Mouse (Mus musculus) hindbrain, embryonic 12.5 days (tissue): Measurements from ENCODE around the gene Gigyf2. TPM values are rescaled to one million over a fixed set of nuclear protein-coding genes. Genes with fewer than 3 reads are reported as not detected.

ENCODE experiments used
- ATAC-seq: fragments of 200-750 bp; cut with Nextera tagmentation; 2 replicates; pipeline ENCODE4 v1.8.0; 2017; ENCODE audit warnings: moderate TSS enrichment; ENCODE audit not compliant: low FRiP score
- H3K27ac ChIP-seq: fragments of 300-500 bp; sonication (generic); 2 replicates; pipeline ENCODE4 v1.5.1; 2016; ENCODE audit warnings: mild to moderate bottlenecking
- H3K27me3 ChIP-seq: fragments of 300-500 bp; sonication (generic); 2 replicates; pipeline ENCODE4 v1.6.1; 2016; ENCODE audit warnings: mild to moderate bottlenecking
- H3K36me3 ChIP-seq: fragments of 300-500 bp; sonication (generic); 2 replicates; pipeline ENCODE4 v1.6.1; 2016; ENCODE audit warnings: mild to moderate bottlenecking
- H3K4me1 ChIP-seq: fragments of 300-500 bp; sonication (generic); 2 replicates; pipeline ENCODE4 v1.6.1; 2016
- H3K4me2 ChIP-seq: fragments of 300-500 bp; sonication (generic); replicated peaks from 2 replicates; pipeline ENCODE4 v1.6.1; 2016; ENCODE audit warnings: mild to moderate bottlenecking
- H3K4me3 ChIP-seq: fragments of 300-500 bp; sonication (generic); 2 replicates; pipeline ENCODE4 v1.5.1; 2016; ENCODE audit warnings: mild to moderate bottlenecking
- H3K9ac ChIP-seq: fragments of 300-500 bp; sonication (generic); 2 replicates; pipeline ENCODE4 v1.6.1; 2016; ENCODE audit warnings: mild to moderate bottlenecking, moderate library complexity
- H3K9me3 ChIP-seq: fragments of 300-500 bp; sonication (generic); replicated peaks from 2 replicates; pipeline ENCODE4 v1.6.1; 2016; ENCODE audit warnings: mild to moderate bottlenecking
- WGBS: fragments of 180-500 bp; shearing (Covaris S2); methylation state at CpG from one replicate; pipeline ENCODE4 v1.1.7; 2016; 5-methylcytosine and 5-hydroxymethylcytosine counted together
- polyA plus RNA-seq: library from polyadenylated mRNA; unstranded; fragments of >200 nt; fragmentation: Nextera tagmentation; extraction: Ambion mirVana; gene quantifications from 2 replicates; pipeline ENCODE4 v1.2.1, GENCODE M21; 2016

Gene Gigyf2
- polyA plus RNA-seq, 1 experiment from 2014 or later: 66.4 TPM

- Histone ChIP-seq H3K4me2 (no peak overlapping the region), H3K9me3 (no peaks in the 10 kb centered on the region), H3K9ac (no peak overlapping the region), H3K27me3 (no peaks in the 10 kb centered on the region), H3K27ac (no peak overlapping the region), H3K4me3 (no peak overlapping the region), H3K4me1 (no peaks in the 10 kb centered on the region), H3K36me3 (no peaks in the 10 kb centered on the region)
- 71% methylated on average over 14 of the region's 14 CpGs for WGBS
- ATAC-seq: no peak
Observed at GRCm38 (mm10) chr1:87300360-87301286, 26.2 kb upstream of the Gigyf2 start.

- Histone ChIP-seq H3K4me3 (no peak overlapping the region), H3K4me1 (no peaks in the 10 kb centered on the region), H3K9ac (no peak overlapping the region), H3K4me2 (no peak overlapping the region), H3K36me3 (no peaks in the 10 kb centered on the region), H3K27ac (no peak overlapping the region), H3K9me3 (no peaks in the 10 kb centered on the region), H3K27me3 (no peaks in the 10 kb centered on the region)
- WGBS: 95% methylated on average over 2 of the region's 2 CpGs
- no peak for ATAC-seq
Observed at GRCm38 (mm10) chr1:87301971-87302370, 24.8 kb upstream of the Gigyf2 start.

DNA sequence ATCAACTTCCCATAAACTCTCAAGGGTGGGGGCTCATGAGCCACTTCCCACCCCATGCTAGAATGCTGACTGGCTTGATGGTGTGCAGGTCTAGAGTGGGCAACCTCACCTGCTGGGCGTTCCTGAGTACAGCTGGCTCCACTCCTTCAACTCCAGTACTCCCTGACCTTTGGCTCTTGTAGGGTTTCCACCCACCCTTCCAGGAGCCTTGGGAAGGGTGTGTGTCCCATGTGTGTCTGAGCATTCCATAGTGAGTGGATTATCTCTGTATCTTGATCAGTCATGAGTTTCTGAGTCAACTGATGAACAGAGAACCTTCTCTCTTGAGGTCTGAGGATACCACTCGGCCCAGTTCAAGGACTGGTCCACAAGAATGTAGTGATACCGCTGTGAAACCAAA is 17.8 kb upstream of the Gigyf2 start:
- no peaks in the 10 kb centered on the region for H3K36me3 ChIP-seq
- ATAC-seq: no peak
- H3K9ac ChIP-seq: no peak overlapping the region
- WGBS: 90% methylated on average over 3 of the region's 3 CpGs
- H3K27ac ChIP-seq: no peak overlapping the region
- no peaks in the 10 kb centered on the region for H3K27me3 ChIP-seq
- no peak overlapping the region for H3K4me3 ChIP-seq
- no peaks in the 10 kb centered on the region for H3K9me3 ChIP-seq
- no peak overlapping the region for H3K4me2 ChIP-seq
- no peaks in the 10 kb centered on the region for H3K4me1 ChIP-seq

DNA sequence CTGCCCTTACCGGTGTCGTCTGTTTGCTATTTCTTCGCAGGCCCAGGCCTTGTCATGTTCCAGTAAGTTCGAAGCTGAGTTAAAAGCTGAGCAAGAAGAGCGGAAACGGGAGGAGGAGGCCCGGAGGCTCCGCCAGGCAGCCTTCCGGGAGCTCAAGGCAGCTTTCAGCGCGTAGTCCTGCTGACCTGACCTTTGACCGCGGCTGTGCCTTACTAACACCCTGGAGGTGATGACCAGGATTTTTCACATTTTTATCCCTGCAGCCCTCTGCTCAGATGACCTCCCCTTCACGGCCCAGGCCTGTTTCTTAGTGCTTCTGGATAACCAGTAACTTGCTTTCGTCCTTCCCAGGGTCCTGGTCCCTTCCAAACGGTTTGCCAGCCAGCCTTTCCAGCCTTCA is 17.2 kb upstream of the Gigyf2 start:
- WGBS: 68% methylated on average over 16 of the region's 16 CpGs
- no peak overlapping the region for H3K4me3 ChIP-seq
- no peaks in the 10 kb centered on the region for H3K36me3 ChIP-seq
- H3K9me3 ChIP-seq: no peaks in the 10 kb centered on the region
- no peak for ATAC-seq
- no peak overlapping the region for H3K27ac ChIP-seq
- H3K9ac ChIP-seq: no peak overlapping the region
- no peaks in the 10 kb centered on the region for H3K27me3 ChIP-seq
- no peak overlapping the region for H3K4me2 ChIP-seq
- no peaks in the 10 kb centered on the region for H3K4me1 ChIP-seq

GRCm38 (mm10) chr1:87312681-87313080 is 14.1 kb upstream of the Gigyf2 start:
- Histone ChIP-seq H3K9ac (no peak overlapping the region), H3K4me3 (no peak overlapping the region), H3K4me2 (no peak overlapping the region), H3K27ac (no peak overlapping the region), H3K27me3 (no peaks in the 10 kb centered on the region), H3K36me3 (no peaks in the 10 kb centered on the region), H3K4me1 (no peaks in the 10 kb centered on the region), H3K9me3 (no peaks in the 10 kb centered on the region)
- WGBS: 86% methylated on average over 2 of the region's 2 CpGs
- no peak for ATAC-seq

DNA sequence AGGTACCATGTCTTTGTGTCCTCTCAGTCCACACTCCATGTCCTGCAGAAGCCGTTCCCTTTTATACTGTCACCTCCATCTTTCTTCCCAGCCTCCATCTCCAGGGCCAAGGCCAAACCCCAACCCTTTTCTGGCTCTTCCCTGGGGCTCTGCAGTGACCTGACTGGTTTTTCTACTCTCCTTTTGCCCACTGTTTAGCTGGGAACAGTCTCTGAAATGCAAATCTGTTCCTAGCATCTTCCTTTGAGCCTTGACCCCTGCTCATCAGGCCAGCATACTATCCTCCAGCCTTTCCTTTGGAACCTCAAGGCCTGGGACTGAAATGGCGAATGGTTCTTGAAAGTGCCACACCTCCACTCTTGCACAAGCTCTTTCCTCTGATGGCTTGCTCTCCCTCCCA is 13.7 kb upstream of the Gigyf2 start:
- Histone ChIP-seq H3K4me1 (no peaks in the 10 kb centered on the region), H3K36me3 (no peaks in the 10 kb centered on the region), H3K27ac (no peak overlapping the region), H3K4me2 (no peak overlapping the region), H3K4me3 (no peak overlapping the region), H3K9ac (no peak overlapping the region), H3K9me3 (no peaks in the 10 kb centered on the region), H3K27me3 (no peaks in the 10 kb centered on the region)
- WGBS: 91% methylated on average over 2 of the region's 2 CpGs
- ATAC-seq: no peak

GRCm38 (mm10) chr1:87313843-87314570 is 12.8 kb upstream of the Gigyf2 start:
- no peak overlapping the region for H3K27ac ChIP-seq
- no peak overlapping the region for H3K4me3 ChIP-seq
- no peaks in the 10 kb centered on the region for H3K36me3 ChIP-seq
- no peak for ATAC-seq
- no peak overlapping the region for H3K4me2 ChIP-seq
- no peaks in the 10 kb centered on the region for H3K4me1 ChIP-seq
- no peaks in the 10 kb centered on the region for H3K27me3 ChIP-seq
- 84% methylated on average over 8 of the region's 8 CpGs for WGBS
- no peaks in the 10 kb centered on the region for H3K9me3 ChIP-seq
- H3K9ac ChIP-seq: no peak overlapping the region

DNA sequence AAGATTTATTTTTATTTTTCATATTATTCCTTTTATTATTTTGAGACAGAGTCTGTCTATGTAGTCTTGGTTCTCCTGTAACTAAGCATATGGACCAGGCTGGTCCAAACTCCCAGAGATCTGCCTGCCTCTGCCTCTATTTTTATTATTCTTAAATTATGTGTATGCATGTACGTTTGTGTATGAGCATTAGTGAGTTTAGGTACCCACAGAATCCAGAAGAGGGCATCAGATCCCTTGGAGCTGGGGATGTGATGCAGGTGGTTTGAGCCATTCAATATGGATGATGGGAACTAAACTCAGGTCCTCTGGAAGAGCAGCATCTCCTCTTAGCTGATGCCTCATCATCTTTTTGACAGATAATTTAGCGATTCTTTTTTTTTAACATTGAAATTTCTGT is 11.4 kb upstream of the Gigyf2 start:
- Histone ChIP-seq H3K27ac (no peak overlapping the region), H3K36me3 (no peaks in the 10 kb centered on the region), H3K9me3 (peaks cover 11% of the 10 kb centered on the region), H3K4me2 (no peak overlapping the region), H3K9ac (no peak overlapping the region), H3K4me3 (no peak overlapping the region), H3K27me3 (no peaks in the 10 kb centered on the region), H3K4me1 (no peaks in the 10 kb centered on the region)
- ATAC-seq: no peak
- WGBS: 87% methylated on average over 2 of the region's 2 CpGs

- Histone ChIP-seq H3K4me3 (no peak overlapping the region), H3K4me1 (no peaks in the 10 kb centered on the region), H3K36me3 (no peaks in the 10 kb centered on the region), H3K27ac (no peak overlapping the region), H3K27me3 (no peaks in the 10 kb centered on the region), H3K9me3 (peaks cover 14% of the 10 kb centered on the region), H3K9ac (no peak overlapping the region), H3K4me2 (no peak overlapping the region)
- ATAC-seq: no peak
- 74% methylated on average over 2 of the region's 2 CpGs for WGBS
Observed at GRCm38 (mm10) chr1:87315894-87316293, 10.9 kb upstream of the Gigyf2 start.

DNA sequence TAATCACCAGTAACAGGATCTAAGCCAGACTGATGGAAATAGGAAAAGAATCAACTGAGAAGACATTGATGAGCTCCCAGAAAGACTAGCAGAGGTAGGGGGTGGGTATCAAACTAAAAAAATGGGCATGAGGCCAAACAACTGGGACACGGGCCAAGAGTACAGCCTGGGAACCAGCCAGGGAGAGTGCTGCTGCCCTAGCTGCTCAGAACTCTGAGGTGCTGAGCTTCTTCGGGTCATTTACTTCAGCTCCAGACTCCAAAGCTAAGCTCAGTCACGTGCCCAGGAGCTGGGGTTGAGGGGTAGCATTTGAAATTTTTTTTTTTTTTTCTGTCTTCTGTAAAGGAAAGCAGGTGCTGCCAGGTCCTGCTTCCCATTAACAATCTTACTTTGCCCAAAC is 10.1 kb upstream of the Gigyf2 start:
- Histone ChIP-seq H3K27me3 (no peaks in the 10 kb centered on the region), H3K9ac (no peak overlapping the region), H3K4me1 (no peaks in the 10 kb centered on the region), H3K4me3 (no peak overlapping the region), H3K4me2 (no peak overlapping the region), H3K27ac (no peak overlapping the region), H3K9me3 (peaks cover 22% of the 10 kb centered on the region), H3K36me3 (no peaks in the 10 kb centered on the region)
- 61% methylated on average over 3 of the region's 3 CpGs for WGBS
- ATAC-seq: no peak

DNA sequence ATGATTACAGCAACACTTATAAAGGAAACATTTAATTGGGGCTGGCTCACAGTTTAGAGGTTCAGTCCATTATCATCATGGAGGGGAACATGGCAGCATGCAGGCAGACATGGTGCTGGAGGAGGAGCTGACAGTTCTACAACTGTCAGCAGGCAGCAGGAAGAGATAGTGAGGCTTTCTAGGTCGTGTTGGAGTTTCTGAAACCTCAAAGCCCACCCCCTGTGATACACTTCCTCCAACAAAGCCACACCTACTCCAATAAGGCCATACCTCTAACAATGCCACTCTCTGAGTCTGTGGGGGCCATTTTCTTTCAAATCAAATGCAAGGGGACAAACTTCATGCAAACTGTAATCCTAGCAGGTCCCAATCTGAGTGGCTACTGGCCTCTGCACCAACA is 5.7 kb upstream of the Gigyf2 start:
- no peak overlapping the region for H3K4me2 ChIP-seq
- ATAC-seq: no peak
- H3K4me1 ChIP-seq: no peaks in the 10 kb centered on the region
- WGBS: 6% methylated on average over 1 of the region's 1 CpGs
- no peaks in the 10 kb centered on the region for H3K36me3 ChIP-seq
- H3K4me3 ChIP-seq: no peak overlapping the region
- H3K9ac ChIP-seq: no peak overlapping the region
- H3K27me3 ChIP-seq: no peaks in the 10 kb centered on the region
- H3K9me3 ChIP-seq: peaks cover 25% of the 10 kb centered on the region
- H3K27ac ChIP-seq: no peak overlapping the region

DNA sequence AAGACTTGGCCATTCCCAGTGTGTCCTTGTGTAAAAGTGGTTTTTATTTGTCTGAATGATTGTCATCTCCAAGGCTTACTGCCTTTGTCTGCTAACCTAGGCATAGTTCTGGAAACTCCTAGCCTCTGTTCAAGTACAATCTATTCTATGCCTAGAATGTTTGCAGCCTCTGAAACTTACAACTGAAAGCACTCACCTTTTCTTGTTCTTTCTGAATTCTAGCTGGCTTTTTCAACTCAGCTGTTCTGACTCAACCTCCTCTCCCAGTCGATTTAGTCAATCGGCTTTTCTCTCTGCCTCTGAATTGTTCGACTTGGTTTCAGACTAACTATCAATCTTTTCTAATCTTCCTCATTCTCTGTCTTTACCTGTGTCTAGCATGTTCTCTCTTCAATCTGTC is 4.0 kb upstream of the Gigyf2 start:
- 94% methylated on average over 3 of the region's 3 CpGs for WGBS
- Histone ChIP-seq H3K4me1 (no peaks in the 10 kb centered on the region; the same call in 1 of the 2 replicates), H3K9ac (no peak overlapping the region), H3K4me2 (no peak overlapping the region), H3K36me3 (no peaks in the 10 kb centered on the region), H3K4me3 (no peak overlapping the region), H3K27ac (no peak overlapping the region), H3K27me3 (no peaks in the 10 kb centered on the region), H3K9me3 (peaks cover 25% of the 10 kb centered on the region)
- ATAC-seq: no peak

GRCm38 (mm10) chr1:87324649-87325048 is 2.1 kb upstream of the Gigyf2 start:
- Histone ChIP-seq H3K4me1 (peaks cover 9% of the 10 kb centered on the region), H3K36me3 (no peaks in the 10 kb centered on the region), H3K27me3 (no peaks in the 10 kb centered on the region), H3K9me3 (peaks cover 20% of the 10 kb centered on the region), H3K27ac (no peak overlapping the region), H3K9ac (no peak overlapping the region), H3K4me2 (no peak overlapping the region), H3K4me3 (no peak overlapping the region)
- ATAC-seq: no peak
